Mouse (Mus musculus) kidney, postnatal 25 days (tissue): ENCODE data around the gene Tmem262.
A peak's percentile ranks its signal among the peaks of the same experiment; 100 is the strongest.

ENCODE experiments used
- DNase-seq, 2 experiments: peaks; one replicate each; pipeline ENCODE4 v3.0.0; 2021; ENCODE audit warnings: mixed read lengths in 2 of 2

Tmem262 gene

DNA sequence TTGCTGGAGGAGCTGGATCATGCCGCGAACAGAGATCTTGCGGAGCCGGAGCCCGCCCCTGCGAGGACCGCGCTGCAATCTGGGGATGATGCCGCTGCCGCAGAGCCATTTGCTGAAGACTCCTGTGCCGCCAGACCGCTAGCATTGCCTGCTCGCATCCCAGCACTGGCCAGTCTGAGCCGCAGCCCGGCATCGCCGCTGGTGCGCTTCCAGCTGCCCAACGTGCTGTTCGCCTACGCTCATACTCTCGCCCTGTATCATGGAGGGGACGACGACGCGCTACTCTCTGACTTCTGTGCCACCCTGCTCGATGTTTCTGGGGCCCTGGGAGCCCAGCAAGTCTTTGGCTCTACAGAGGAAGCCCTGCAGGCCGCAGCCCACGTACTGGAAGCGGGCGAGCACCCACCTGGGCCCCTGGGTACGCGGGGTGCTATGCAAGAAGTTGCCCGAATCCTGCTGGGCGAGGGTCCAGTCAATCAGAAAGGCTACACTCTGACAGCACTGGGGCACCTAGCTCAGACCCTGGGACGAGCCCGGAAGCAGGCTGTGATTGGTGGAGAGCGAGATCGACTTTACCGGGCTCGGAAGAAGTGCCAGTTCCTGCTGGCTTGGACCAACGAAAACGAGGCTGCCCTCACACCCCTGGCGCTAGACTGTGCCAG is 18.1 kb upstream of the Tmem262 start:
- peak; percentile 52 to 80 for DNase-seq

DNA sequence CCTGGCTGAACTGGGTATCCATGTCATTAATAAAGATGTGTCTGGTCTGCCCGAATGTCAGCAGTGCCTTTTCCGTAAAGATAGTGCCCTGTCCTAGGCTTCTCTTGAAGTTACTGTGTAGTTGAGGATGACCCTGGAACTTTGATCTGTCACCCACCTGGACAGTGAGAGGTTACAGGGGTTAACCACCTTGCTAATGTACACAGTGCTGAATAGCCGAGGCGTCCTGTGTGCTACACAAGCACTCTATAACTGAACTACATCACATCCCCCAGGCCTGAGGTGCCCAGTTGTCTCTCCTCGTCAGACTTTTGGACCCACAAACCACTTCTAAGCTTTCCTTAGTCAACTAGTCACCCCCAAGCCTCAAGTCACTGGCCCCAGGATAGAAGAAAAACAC is 17.4 kb upstream of the Tmem262 start:
- DNase-seq = peak in 1 of 2 experiments; percentile 37

DNA sequence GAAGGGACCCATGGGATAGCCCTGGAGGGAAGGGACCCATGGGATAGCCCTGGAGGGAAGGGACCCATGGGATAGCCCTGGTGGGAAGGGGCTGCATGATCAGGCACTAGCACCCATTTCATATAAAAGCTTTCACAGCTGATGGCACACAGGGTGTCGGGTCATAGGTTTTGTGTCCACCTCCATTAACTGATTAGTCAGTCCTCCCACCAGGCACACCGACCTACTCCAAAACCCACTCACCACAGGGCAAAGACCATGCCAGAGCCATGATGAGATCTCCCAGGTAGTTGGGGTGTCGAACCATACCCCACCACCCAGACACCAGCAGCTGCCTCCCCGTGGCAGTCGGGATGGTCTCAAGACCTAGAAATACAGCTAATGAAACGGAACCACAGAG is 16.8 kb upstream of the Tmem262 start:
- peak in 1 of 2 experiments; percentile 30 for DNase-seq

DNA sequence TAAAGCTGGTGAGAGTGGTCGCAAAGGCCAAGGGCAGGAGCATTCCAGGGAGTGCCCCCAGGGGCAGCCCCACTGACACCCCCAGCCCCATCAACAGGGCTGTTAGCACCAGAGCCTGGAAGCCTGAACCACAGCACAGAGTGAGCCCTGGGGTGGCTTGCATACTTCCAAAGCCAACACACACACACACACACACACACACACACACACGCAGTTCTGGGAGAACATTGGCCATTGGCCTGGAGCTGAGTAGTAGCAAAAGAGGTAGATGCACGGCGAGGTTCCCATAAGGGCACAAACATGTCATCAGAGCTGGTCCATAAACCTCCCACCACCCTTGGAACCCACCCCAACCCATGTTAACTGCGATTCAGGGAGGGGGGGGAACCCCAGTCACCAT is 13.3 kb upstream of the Tmem262 start:
- peak in 1 of 2 experiments; percentile 44 for DNase-seq

DNA sequence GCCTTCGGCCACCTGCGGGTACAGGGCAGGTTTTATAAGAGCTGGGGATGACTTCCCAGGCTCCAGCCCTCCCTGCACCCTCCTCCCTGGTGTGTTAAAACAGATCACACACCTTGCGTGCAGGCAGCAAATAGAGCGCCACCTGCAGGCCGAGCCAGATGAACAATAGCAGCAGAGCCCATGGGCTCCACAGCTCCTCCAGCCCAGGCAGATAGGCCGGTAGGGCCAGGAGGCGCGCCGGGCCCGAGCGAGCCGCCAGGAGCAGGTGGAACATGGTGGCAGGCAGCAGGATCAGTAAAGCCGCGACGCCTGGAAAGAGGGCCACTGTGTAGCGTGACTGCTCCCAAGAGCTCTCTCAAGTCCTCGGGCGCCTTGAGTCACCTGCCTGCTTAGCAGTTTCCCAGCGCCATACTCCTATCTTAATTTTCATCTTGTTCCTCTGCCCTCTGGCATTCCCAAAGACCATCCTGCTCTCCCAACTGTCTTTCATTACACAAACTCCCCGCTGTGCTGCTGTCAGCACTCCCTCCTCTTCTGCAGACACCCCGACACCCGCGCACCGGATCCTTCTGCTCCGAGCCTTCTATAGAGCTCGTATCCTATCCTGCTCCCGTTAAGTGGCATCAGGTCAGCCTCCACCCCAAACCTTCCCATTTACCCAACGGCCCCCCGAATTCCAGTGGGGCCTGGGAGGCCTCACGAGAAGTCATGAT is 12.7 kb upstream of the Tmem262 start:
- DNase-seq = peak; percentile 89 to 90

DNA sequence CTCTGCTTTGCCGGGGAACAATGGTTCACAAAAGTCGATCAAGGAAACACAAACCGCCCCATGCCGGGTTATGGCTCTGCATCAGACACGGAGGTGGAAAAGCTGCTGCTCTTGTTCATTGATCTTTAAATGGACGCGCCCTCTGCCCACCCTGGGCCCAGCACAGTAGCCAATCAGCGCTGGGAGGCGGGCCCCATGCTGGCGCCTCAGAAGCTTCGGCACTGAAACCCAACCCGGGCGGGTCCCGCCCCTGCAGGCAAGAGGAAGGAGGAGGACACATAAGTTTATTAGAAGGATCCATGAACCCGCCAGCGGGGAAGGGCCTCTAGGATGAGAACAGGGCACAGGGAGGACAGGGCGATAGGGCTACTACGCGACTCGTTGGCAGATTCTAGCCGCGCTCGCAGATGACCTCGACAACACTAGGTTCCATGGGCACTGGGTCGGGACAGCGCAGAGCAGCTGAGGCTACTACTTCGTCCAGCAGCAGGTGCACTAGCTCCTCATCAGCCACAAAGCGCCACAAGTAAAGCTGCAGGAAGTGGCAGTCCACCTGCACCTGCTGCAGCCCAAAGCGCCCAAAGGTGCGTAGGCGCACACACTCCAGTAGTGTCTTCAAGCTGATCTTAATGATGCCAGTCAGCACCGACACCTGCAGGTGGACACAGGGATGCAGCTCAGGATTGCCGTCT is 12.0 kb upstream of the Tmem262 start, which contains the start of gene Tm7sf2:
Gene Tm7sf2 (minus strand): TSS at position 650 of the 692 bp plus-strand sequence.
- peak; percentile 94 to 97 for DNase-seq

DNA sequence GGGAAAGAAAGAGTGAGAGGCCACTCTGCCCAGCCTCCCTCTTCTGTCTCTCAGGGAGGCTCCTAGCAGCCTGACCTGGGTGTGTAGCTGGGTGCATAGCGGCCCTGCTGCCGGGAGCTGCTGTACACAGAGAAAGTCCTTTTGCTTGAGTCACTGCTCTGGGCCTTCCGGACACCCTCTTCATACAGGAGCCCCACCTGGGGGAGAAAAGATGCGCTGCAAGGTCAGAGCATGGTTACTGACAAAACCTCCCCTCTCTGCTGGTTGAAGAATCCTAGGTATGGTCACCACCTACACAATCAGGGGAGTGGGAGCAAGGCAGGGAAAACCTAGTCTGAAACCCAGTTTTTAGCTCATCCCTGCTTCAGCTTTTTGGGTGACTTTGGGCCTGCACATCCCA is 10.9 kb upstream of the Tmem262 start:
- no peak for DNase-seq

DNA sequence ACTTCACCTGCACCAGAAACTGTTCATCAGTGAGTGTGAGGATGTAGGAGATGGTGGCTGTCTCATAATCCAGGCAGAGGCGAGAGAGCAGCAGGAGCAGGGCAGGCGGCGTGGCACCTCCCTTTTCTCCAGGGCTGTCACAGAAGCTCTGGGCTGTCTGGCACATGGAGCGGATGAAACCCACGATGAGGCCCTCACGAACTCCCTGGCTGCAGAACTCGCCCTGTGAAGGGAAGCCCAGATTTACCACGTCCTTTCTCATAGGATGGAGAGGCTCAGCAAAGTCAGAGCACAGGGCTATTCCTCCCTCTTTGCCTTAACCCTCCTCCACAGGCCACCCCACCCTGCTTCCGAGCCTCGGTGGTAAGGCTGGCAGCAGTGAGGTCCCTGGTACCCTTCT is 10.0 kb upstream of the Tmem262 start:
- DNase-seq = no peak

DNA sequence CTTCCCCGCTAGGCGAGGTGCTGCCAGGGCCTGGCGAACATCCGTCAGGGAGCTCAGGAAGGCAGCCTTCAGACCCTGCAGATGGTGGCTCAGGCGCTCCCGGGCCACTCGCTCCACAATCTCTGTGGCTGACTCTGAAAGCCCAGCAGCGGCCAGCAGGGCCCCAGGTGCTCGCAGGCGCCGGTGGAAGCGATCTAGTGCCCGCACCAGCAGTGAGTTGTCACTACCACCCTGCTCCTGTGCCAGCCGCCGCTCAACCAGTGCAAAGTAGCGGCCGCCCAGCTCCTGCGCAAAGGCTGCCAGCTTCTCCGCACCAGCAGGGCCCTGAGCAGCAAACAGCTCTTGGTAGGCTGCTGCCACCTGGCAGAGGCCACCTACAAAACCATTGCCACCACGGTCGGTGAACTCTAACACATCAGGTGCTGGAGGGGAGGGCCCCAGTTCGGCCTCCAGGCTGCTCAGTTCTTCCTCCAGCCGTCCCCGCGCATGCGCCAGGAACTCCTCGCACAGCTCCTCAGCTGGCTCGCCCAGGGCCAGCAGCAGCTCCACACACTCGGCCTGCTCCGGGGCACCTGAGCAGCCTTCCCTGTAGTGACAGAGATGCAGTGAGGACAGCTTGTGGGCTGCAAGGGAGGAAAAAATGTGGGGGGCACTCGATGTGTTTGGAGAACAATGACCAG is 9.1 kb upstream of the Tmem262 start:
- no peak for DNase-seq

DNA sequence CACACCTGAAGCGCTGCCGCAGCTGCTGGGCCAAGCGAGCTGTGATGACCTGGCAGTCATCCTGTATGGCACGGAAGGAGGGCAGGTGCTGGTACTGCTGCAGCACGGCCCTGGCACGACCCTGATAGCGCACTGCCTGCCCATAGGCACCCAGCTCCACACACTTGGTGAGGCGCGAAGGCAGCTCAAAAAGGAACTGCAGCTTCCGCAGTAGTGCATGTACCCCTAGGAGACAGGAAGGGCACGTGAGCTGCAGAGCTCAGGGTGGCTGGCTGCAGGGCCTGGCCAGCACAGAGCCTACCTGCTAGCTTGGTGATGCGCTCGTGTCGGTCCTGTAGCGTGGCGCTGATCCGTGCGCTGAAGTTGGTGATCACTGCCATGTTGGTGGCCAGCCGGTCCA is 8.6 kb upstream of the Tmem262 start:
- no peak for DNase-seq

DNA sequence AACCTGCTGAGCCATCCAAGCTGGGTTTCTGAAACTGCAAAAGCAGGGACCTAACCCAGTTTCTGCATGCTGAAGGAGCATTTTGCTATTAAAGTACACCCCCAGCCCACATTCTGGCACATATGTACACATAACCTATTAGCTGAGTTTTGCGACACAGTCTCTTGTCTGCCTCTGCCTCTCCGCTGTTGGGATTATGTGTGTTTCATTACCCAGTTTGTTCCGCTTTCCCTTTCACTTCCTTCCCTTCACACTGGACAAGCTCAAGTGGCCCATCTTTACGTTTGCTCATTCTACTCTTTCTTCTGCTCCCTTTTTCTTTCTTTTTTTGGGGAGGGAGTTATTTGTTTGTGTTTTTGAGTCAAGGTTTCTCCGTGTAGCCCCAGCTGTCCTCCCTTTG is 5.9 kb upstream of the Tmem262 start:
- no peak for DNase-seq

DNA sequence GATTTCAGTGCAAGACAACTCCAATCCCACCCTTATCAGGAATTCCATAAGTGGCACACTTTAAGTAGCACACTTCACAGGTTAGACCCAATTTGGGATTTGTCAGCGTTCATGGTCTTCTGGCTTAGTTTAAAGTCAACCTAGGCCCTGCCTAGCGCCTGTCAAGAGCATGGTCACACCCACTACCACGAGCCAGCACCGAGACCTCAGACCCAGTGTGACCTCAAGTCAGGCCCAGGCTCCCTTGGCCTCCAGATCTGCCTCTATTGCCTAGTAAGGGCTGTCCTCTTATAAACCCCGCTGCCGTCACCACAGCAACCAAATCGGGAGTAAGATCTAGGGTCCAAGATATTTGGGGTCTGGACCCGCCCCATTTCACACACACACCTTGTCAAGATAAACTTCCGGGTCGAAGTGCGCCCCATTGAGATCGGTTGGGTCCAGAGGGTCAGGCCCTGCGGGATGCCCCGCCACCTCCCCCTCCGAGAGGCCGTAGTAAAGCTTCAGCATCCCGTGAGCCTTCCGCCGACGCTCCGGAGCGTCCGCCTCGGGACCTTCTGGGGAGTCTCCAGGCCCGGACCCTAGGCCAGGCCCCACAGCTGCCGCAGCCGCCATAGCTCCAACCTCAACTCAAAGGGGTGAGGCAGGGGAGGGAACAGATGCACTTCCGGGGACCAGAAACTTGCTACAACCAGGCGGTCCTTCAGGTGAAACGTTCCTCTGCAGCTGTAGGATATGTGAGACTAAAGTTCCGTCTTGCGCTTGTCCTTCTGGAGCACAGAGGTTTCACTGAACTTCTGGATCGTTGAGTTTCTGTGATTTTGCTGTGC is 3.1 kb upstream of the Tmem262 start, which contains the start of gene Vps51:
Gene Vps51 (minus strand): TSS at position 668 of the 830 bp plus-strand sequence.
- DNase-seq = peak; percentile 91 to 93

DNA sequence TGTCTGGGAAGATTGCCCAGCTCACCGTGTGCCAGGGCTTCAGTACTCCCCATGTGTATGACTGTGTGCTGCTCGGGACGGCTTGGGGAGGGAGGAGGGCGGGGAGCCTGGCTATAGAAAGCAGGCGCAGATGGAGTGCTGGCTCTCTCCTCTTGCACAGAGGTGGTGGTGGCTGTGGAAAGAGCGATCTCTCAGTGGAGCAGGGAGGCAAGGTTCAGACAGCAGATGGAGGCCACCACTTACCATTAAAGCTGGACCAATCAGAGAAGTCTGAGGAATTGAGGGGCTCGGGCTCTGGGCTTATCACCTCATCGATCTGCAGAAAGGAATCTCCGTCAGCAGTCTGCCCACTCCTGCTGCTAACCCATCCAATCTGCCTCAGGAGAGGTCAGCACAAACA is 2.3 kb downstream of the Tmem262 start, which contains the start of gene Gm28374:
Gene Gm28374 (minus strand): TSS at position 101 of the 400 bp plus-strand sequence.
- no peak for DNase-seq

DNA sequence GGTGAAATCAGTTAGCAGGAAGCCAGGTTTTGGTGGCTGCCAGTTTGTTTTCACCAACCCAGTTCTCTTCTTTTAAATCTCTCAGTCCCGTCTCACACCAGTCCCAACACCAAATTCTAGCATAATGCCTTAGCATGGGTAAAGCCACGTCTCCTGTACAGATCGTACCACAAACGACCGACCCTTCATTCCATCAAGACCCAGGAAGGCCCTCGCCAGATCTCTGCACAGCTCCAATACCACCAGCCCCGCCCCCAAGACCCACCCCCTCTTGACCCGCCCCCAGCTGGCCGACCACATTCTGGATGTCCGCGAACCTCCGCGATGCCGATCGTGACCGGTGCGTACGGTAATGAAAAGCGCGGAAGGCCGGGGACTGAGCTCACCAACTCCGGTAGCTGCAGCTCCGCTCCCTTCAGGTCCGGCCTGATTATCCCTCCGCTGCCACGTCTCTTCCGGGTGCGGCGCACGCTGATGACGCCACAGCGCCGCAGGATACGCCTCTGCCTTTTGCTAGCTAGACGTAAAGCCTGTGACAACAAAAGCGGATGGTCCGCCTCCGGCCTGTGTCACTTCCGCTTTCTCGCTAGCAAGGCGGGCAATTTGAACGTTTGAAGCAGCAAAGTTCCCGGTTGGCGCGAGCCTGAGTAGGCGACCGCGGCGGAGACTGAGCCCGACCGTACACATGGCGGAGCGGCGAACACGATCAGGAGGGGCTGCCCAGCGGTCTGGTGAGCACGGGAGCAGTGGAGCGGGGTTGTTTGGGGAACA is 4.8 kb downstream of the Tmem262 start, which contains the start of the genes Zfpl1 and Cdca5:
Gene Zfpl1 (minus strand): TSS at position 479 of the 771 bp plus-strand sequence.
Gene Cdca5 (plus strand): TSS at position 506 of the 771 bp plus-strand sequence.
- DNase-seq = peak; percentile 97 to 99

DNA sequence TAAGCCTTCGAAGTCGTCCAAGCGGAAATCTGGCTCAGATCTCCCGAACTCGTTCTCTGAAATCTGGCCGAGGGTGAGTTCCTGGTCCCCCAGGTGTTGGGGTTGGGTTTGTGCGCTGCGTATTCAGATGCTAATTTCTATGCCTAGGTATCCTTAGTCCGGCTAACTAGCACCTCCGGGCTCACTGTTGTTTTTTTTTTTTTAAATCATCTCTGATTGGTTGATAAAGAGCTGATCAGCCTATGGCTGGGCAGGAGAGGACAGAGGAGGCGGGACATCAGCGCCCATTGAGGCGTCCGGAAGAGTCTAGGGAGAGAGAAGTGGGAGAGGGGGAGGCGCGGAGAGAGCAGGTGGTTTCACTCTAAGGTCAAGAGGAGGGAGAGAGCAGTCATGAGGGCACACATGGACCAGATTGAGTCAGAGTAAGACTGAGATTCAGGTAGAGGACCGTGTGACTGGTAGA is 5.6 kb downstream of the Tmem262 start:
- peak; percentile 64 to 83 for DNase-seq

DNA sequence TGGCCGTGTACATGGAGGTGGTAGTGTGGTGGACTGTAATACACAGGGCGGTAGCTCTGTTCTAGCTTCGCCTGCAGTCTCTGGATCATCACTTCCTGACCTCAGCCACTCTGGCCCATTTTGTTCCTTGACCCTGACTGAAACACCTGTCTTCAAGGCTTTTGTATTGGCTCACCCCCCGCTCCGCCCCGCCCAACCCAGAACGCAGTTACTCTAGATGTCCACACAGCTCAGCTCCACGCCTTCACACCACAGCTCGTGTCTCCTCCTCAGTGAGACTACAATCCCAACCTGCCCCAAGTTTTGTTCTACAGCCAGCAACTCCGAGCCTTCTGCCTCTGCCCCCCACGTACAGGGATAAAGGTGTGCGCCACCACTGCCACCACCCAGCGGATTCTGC is 9.0 kb downstream of the Tmem262 start:
- no peak for DNase-seq

DNA sequence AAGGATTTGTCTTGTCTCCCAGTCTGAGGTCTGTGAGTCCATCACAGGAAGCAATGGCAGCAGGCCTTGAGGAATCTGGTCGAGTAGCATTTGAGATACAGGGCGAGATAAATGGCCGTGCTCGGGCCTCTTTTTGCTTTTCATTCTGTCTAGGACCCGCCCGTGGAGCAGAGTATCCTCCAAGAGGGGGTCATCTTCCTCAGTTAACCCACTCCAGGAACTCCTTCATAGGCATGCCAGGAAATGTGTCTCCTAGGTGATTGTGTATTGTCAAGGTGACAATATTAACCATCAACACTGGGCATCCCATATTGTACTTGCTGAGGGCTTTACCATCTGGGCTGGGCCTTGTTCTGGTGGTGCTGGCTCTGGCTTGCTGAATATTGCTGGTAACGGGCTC is 14.3 kb downstream of the Tmem262 start, which contains the start of gene AC131692.1:
Gene AC131692.1 (plus strand): TSS at position 301 of the 400 bp plus-strand sequence.
- no peak for DNase-seq

DNA sequence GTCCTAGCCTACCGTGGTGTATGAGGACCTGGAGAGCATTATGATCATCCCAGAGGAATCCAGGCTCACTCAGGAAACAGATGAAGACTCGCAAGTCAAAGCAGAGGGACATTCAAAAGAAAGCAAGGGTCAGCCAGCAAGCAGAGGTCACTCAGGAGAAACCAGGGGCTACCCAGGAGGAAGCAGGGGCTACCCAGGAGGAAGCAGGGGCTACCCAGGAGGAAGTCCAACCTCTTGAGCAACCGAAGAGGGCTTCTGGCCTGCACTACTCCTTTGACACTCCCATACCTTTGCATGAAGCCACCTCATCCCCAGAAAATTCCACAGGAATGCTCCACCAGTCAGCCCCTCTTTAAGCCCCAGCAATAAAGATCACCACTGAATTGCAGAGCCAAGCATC is 18.0 kb downstream of the Tmem262 start:
- peak; percentile 17 to 62 for DNase-seq

DNA sequence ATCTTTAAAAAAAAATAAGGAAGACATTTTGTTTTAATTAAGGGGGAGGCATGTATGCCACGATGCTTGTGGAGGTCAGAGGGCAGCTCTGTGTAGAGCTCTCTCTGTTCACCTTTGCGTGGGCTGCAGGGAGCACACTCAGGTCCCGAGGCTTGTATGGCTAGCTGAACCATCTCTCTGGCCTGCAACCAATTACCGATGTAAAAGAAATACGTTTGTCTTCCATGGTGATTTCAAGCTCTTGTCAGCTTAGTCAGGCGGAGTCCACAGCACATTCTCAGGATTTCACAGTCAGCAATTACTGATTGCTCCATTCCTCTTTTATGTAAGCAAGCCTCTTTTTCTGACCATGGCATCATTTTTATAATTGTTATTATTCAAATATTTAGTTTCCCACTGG is 21.4 kb downstream of the Tmem262 start:
- no peak for DNase-seq

DNA sequence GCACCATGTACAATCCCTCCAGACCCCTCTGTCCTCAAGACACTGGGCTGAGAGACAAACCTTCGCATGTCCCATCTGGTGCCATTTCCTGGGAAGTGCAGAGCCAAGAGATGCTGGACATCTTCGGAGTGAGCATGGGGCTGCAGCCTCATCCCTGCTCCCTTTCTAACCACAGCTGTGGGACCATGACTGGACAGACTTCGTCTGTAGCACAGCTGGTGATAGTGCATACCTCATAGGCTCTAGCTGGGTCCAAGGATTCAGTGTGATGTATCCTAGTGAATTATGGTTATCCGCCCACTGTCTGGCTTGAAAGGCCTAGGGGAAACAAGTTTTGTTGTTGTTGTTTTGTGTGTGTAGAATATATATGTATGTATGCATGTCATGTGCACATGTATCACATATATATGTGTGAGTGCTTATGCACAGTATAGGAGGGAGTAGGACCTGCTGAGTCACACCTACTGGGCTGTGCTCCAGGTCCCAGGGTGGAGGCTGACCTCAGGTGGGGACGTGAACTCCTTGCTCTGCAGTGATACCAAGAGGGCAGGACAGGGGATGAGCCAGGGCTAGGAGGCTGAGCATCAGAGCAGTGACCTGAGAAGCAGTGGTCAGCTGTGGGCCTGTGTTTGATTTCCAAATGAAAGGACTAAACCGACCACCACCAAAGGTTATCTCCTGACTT is 22.5 kb downstream of the Tmem262 start:
- no peak for DNase-seq
